Mouse (Mus musculus) ES-Bruce4 (cell line): ENCODE measurements at regions not wholly inside any gene's neighbourhood (a gene's known extent, or its start where the extent isn't known, plus 50 kb on each side); places are given as distances from the start of the nearest gene placed in this dataset.

Source experiments
- CTCF ChIP-seq: IDR thresholded peaks from one replicate; pipeline ENCODE4 v1.8.1; 2011; ENCODE audit warnings: low read depth, low read length
- EP300 ChIP-seq: IDR thresholded peaks from 2 replicates; pipeline ENCODE4 v1.6.1; 2011; ENCODE audit warnings: low read depth, low read length; ENCODE audit not compliant: insufficient read depth
- POLR2A ChIP-seq: IDR thresholded peaks from one replicate; pipeline ENCODE4 v1.8.1; 2011; ENCODE audit warnings: low read length; ENCODE audit not compliant: insufficient read depth

GRCm38 (mm10) chr6:51289067-51289725 lies 143.3 kb upstream of the Nfe2l3 start:
- TF ChIP-seq POLR2A, result no peak
- no peak for TF ChIP-seq CTCF
- TF ChIP-seq EP300, result no peak
